Mouse (Mus musculus) thymus, postnatal 14 days (tissue): ENCODE measurements around the gene Ndufs1.
"Not testable (repeated sequence)": the region's sequence is repeated elsewhere in the genome, so short reads cannot be mapped to it uniquely, and the experiment has no call there.

Experiments
- DNase-seq: peaks from one replicate; pipeline ENCODE4 v3.0.0; 2021

Gene Ndufs1

DNA sequence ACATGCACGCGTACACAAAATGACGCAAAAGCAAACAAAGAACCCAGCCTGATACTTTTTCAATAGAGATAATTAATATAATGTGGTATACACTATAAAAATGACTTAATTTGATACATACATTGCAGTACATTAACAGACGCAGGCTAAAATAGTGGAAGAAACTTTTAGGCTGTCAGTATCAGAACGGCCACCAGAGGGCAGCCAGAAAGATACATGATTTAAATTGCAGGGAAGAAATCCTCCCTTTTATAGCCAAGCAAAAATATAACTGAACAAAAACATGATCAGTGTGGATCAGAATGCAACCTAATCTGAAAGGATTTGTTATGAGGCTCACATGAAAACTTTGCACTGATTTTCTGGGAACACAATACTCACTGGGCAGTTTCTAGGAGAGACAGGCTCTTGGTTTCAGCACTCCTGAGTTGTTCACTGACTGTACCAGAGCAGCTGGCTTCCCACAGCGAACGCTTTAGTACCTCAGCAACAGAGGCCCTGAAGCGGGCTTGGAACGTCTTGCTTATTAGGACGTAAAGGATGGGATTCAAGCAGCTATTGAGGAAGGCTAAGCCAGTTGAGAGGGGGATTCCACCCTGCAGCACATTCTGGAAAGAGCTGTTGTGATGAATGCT lies 6.1 kb upstream of the Ndufs1 start:
- peak; percentile 54 for DNase-seq

DNA sequence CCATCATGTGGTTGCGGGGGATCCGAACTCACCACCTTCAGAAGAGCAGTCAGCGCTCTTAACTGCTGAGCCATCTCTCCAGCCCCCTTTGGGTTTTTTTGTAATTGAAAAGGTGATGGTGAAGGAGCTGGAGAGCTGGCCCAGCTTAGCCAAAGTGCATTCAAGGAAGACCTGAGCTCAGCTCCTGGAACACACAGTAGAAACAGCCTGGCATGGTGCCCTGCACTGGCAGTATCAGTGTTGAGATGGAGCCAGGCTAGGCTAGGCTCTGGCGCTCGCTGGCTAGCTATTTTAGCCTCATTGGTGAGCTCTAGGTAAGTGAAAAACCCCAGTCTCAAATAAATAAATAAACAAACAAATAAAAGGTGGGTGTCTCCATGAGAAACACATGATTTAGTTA lies 5.6 kb upstream of the Ndufs1 start:
- DNase-seq = no peak

DNA sequence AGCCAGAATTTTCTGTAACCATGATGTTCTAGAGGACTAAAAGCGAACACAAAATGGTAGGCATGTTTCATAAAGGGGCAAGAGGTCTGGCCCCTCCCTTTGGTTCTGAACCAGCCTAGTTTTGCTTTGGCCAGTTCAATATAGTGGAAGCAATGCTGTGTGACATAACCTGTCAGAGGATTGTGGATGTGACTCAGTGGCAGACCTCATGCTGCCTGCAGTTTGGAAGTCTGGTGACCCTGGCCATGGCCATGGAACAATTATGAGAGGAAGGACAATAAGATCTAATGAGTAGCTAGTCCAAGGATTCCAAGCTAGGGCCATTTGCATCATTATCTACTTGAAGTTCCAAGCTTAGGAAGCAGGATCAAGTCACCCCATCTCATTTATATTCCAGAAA lies 4.8 kb upstream of the Ndufs1 start:
- DNase-seq = no peak

DNA sequence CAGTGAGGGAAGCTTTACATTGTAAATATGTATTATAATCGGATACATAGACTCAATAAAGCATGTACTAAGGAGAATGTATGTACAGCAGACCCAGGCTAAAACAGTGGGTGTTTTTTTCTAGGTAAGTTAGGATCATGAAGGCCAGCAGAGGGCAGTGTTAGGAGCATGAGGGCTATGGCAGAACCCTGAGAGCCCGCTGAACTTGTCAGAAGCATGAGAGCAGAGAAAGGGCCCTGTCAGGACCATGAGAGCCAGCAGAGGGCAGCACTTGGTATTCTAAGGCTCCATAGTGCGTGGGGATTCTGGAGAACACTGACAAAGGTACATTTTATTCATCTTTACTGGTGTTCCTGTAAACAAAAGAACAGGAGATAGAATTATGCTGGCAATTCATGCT lies 4.4 kb upstream of the Ndufs1 start:
- DNase-seq = peak; percentile 95

DNA sequence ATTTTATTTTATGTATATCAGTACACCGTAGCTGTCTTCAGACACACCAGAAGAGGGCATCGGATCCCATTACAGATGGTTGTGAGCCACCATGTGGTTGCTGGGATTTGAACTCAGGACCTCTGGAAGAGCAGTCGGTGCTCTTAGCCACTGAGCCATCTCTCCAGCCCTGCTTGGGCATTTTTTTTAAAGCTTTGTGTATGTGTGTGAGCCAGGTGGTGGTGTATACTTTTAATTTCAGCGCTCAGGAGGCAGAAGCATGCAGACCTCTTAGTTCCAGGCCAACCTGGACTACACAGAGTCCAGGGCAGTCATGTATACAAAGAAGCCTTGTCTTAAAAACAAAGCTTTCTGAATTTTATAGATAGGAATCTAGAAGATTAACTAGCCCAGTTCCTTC lies 3.9 kb upstream of the Ndufs1 start:
- DNase-seq = not testable (repeated sequence)

DNA sequence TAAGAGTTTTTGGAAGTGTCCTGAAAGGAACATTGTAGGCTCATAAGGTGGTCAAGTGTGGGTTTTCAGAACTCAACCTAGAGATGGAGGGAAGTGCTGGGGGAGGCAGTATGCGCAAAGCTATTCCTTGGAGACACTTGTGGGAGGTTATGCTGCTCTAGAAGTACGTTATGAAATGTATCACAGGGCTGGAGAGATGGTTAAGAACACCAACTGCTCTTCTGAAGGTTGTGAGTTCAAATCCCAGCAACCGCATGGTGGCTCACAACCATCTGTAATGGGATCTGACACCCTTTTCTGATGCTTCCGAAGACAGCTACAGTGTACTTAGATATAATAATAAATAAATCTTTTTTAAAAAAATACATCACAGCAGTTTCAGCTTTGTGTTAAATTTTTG lies 3.5 kb upstream of the Ndufs1 start:
- DNase-seq = no peak

DNA sequence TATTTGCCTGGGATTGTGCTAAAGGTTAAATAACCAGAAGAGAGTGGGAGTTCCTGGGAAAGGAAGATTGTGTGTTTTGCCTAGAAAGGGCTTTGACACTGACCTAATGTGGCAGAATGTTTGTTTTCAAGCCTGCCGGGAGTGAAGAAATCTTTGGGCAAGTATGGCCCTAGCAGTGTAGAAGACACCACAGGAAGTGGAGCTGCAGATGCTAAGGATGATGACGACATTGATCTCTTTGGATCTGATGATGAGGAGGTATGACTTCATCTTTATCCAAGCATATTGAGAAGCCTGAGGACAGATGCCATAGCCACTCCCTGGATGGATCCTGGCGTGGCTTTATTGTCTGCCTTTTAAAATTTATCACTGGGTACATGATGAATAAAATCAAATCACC lies 1.7 kb upstream of the Ndufs1 start:
- DNase-seq = no peak

DNA sequence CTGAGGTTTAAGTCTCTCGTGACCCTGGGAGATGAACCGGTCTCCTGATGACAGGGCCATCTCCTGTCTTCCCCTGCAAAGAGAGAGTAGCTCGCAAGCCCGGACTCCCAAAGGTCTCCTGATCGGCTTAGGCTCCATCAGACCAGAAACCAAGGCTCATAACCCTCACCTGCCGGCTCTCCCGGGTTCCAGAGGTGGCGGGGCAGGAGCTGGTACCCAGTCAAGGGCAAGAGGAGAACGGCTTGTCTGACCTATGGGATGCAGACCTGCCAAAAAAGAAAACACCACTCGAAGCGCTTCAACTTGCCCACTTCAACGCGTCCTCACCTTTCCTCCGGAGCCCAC lies 402 bp downstream of the Ndufs1 start:
- no peak for DNase-seq

DNA sequence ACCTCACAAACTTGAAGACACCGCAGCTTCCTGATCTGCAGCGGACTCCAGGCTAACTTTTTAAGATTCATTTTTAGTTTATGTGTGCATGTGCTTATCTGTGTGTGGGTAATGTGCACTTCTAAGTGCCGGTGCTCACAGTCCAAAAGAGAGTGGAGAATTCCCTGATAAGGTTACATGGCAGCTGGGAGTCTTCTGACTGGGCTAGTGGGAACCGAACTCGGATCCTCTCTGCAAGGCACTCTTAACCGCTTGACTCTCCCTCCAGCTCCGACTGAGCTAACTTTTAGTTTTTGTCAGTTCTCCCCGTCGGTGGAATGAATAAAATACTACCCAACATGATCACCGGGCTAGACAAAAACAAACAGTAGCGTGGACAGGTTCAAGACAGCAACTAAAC lies 780 bp downstream of the Ndufs1 start:
- DNase-seq = peak; percentile 25

DNA sequence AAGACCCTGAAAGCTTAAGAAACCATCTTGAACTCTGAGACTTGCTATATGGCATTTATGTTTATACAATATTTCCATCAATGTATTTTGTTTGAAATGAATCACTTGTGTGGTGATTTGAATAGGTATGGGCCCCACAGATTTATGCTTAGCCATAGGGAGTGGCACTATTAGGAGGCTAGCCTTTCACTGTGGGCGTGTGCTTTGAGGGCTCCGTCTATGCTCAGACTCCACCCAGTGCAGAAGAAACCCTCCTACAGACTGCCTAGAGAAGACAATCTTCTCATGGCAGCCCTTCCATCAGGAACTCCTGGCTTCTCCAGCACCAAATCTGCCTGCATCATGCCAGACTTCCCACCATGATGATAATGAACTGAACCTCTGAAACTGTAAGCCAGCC lies 8.0 kb downstream of the Ndufs1 start:
- DNase-seq = no peak

DNA sequence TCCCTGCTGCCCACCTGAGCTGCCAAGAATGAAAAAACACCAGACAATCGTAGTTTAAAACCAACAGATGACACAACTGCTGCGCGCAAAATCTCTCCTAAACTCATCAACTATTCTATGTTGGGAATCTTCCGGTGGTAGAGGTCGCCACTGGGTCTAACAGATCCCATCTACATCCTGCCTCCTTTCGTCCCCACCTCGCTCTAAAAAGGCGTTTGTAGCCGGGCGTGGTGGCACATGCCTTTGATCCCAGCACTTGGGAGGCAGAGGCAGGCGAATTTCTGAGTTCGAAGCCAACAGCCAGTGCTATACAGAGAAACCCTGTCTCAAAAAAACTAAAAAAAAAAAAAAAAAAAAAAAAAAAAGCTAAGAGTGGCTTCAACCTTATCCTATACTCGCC lies 36.4 kb downstream of the Ndufs1 start:
- no peak for DNase-seq

DNA sequence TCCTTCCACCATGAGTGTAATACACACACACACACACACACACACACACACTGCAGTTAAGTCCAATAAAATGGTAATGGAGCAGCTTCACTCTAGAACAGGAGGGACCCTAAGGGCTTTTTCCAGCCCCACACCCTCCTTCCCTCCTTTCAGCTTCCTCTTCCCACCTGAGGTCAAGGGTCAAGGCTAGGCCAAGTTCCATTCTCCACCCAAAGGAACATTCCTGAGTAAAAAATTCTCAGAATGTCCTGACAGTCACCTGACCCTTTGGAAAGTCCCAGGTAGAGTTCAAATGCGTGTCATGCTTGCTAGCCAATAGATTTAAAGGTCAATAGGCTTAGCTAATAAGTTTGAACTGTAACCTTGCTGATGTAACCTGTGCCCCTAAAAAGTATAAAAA lies 38.0 kb downstream of the Ndufs1 start:
- not testable (repeated sequence) for DNase-seq

DNA sequence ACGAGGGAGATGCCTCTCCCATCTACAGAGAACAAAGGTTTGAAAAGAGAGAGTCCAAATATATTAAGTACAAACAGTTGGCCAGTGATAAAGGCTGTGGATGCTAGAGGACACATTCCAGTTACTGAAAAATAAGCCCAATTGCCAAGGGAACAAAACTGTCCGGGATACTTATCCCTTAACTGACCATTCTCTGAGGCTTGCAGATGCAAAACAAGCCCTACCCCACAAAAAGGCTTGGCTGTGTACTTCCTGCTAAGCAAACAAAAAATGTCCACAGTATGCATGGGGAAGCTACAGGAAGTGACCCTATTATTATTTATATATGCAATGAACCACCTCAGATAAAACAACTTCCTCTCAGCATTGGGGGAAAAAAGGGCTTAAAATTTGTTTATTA lies 38.7 kb downstream of the Ndufs1 start:
- DNase-seq = no peak

DNA sequence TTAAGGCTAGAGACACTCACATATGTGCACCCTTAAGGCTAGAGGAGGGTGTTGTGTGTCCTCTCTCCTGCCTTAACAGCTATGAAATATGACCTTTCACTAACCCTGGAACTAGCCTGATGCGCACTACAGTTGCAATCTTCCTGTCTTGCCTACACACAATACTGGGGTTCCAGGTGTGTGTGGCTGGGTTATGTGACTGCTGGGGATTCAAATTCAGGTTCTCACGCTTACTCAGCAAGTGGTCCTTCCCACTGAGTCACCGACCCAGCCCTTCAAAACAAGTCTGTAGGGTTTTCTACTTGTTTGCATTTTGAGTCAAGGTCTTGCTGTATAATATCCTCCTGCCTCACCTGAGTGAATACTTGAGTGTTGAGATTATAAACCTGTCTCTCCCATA lies 42.1 kb downstream of the Ndufs1 start:
- no peak for DNase-seq

DNA sequence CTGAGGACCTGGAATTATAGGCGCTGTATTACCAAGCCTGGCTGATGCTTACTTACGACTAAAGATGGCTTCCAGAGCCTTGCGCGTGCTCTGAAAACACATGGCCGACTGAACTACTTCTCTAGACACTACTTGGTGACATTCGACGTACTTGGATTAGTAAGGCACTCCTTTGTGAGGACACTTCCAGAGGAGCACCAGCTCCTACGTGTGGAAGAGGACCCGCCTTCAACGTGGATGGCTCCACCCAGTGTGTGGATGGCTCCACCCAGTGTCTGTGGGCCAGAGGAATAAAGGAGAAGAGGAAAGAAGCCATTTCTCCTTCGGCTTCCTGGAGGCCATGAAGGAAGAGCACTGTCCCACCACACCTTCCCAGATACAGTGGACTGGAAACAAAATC lies 44.9 kb downstream of the Ndufs1 start:
- DNase-seq = no peak

DNA sequence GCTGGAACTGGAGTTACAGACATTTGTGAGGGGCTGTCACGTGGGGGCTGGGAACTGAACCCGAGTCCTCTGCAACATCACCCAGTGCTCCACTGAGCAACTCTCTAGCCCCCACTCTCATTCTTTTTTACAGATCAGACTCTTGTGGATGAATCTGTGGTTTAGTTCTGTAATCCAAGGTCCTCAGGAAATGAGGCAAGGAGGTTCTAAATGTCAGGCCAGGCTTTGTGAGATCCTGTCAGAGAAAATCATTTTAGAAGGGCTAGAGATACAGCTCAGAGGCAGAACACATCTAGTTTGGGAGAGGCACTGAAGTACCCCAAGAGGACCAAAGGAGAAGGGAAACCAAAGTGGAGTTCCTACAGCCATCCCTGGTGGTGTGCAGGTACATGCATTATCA lies 45.8 kb downstream of the Ndufs1 start:
- DNase-seq = no peak

DNA sequence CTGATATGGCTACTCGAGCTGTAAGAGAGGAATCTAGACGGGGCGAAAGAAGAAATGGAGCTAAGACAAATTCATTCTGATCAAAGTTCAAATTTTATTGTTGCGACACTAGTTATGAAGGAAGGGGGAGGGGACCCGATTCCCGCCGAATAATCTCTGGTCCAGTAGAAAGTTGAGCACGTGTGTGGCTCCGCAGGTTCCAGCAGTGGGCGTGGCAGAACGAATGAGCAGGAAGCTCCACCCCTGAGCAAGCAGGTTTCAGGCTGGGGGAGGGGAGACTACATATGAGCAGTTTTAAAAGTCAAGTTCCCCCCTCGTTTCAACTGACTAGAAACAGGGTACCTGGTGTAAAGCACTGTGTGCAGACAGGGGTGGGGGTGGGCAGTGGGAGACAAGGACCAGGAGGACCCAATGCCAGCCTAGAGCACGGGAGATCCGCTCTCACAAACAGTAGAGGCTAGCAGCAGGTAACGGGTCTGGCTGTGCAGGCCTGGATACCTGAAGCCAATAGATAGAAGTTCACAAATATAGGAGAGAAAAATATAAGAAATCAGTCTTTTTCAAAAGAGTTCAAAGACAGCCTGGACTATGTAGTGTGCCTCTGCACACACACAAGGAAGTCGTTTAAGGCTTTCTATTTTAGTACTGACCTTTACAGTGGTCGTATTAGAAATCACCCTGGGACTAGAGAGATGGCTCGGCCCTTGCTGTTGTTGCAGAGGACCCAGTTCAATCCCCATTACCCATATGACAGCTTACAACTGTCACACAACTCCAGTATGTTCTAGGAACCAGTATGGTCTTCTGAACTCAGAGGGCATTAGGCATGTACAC lies 46.6 kb downstream of the Ndufs1 start:
- peak; percentile 30 for DNase-seq

DNA sequence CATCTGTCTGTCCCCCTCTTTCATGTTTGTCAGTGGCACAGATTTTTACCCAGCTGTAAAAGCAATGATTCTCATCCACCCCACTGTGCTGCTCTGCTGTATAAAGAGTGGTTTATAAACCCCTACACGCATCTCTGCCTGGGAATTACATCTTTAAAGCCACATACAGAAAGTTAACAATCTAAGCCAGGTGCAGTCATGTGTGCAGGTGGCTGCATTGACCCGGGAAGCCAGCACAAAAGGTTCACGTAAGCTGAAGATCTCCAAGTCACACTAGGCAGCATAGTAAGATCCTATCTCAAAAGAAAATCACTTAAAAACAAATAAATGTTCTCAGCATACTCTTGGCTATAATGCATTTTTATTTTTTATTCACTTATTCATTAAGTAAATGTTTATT lies 47.4 kb downstream of the Ndufs1 start:
- DNase-seq = no peak

DNA sequence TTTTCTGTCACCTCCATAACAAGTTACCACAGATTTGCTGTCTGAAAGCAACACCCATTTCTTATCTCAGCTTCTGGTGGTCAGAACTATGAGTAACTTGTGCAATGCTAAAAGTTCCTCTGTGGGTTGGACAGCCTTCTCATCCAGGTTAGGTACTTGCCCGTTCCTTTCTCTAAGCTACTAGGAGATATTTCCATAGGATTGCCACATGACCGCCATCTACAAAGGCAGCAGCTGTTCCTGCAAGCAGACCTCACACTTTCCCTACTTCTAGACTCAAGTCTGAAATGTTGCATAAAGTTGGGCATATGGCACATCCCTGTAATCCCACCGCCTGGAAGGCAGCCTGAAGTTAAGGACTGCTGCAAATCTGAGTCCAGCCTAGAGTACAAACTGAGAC lies 50.4 kb downstream of the Ndufs1 start:
- no peak for DNase-seq

DNA sequence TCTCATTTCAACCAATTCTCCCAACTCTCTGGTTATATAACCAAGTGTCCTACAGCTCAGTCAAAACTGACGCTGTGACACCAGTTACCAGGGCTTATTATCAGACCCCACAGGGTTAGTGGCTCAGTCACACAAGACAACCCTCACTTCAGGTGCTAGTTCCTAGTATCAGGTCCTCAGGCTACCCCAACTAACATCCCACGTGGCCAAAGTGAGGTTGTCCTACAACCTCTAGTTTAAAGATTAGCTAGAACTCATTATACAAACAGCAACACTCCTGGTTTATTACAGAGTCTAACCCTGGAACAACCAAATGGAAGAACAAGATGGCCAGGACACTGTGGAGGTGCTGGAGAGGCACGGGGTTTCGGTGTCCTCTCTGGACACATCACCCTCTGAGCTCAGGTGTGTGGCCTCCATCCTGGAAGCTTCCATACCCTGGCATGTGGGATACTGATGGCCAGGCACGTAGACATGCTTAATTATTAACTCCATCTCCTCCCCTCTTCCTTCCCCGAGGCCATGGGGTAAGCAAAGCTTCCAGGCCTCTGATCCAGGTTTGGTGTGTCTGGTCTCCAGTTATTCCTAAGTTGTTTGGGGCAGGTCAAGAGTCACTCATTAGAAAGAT lies 52.7 kb downstream of the Ndufs1 start:
- DNase-seq = no peak

DNA sequence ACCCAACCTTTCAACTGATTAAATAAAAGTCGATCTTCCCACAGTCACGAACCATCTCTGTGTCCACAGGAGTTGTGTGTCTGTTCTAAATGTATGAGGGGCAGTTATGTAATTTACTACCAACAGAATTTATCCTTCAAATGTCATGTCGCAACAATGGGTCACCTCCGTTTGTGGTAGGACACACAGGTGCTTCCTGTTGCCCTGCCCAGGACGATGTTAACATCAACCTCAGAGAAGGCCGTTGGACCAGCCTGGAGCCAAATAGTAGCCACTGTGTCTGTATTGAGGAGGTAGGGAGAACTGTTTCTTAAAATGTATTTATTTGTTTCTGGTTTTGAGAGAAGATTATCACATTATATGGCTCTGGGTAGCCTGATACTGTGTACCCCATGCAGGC lies 54.6 kb downstream of the Ndufs1 start:
- no peak for DNase-seq

DNA sequence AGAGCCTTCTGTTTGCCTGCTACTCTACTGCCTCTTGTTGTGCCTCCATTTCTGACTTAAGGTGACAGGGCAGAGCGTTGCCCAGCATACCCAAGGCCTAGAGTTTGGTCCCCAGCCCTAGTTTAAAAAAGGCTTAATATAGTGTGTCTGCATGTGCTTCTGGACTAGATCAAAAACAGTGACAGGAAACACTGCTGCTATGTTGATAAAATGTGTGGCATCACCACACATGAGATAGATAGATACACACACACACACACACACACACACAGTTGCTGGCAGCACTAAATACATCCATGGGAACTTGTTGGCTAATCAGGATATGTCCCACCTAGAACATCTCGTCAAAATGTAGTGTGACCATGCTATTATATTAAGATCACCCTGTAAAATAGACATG lies 56.3 kb downstream of the Ndufs1 start:
- DNase-seq = no peak

DNA sequence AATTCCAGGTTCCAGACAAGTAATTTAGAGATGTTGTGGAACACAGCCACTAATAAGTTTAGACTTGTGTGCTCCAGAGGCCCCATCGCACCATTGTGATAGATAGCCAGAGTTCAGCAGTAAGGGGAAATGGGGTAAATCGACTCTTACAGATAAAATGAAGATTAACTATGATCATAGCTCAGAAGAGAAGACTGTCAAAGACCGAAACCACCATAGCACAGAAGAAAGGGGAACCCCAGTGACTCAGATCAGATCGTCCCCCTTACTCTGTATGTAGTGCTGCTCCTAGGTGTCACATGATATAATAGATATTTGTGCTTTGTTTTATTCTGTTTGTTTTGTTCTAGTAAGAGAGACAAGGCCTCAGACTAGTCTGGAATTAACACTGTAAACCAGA lies 57.0 kb downstream of the Ndufs1 start:
- DNase-seq = no peak

DNA sequence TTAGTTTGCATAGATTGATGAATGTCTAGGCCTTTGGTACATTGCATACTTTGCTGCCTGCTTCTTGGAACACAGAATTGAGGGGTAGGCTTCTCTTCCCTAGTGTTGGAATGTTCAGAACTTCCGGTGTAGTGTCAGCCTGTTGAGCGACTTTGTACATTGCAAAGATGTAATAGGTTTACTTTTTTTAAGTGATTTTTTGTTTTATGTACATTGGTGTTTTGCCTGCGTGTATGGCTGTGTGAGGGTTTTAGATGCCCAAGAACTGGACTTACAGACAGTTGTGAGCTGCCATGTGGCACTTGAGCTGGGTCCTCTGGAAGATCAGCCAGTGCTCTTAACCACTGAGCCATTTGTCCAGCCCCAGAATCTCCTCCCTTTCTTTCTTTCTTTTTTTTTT lies 61.1 kb downstream of the Ndufs1 start:
- no peak for DNase-seq

DNA sequence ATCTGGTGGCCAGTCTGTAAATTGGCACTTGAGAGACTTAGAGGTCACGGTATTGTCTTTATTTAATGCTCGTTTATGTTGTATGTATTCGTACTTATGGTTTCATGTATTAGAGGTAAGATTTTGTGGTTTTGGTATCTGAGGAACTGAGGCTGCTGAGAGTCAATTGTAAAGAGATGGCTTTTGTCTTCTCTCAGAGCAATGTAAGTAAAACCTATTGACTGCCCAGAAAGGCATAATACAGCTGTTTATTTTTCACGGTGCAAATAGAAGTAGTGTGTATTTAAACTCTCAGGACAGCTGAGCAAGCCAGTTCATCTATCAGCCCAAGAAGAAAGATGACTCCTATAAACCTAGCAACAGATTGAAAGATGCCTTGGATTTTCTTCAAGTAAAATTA lies 61.5 kb downstream of the Ndufs1 start:
- no peak for DNase-seq
